Mouse (Mus musculus) intestine, postnatal 0 days (tissue): Measurements from ENCODE around the gene Rps6kl1. TPM values are rescaled to one million over a fixed set of nuclear protein-coding genes. Genes with fewer than 3 reads are reported as not detected.

ENCODE experiments used
- ATAC-seq: fragments of 200-750 bp; cut with Nextera tagmentation; 2 replicates; pipeline ENCODE4 v1.8.0; 2017; ENCODE audit warnings: mild to moderate bottlenecking, moderate TSS enrichment, moderate library complexity
- H3K27ac ChIP-seq: fragments of 300-500 bp; sonication (generic); 2 replicates; pipeline ENCODE4 v1.5.1; 2014; ENCODE audit warnings: mild to moderate bottlenecking, low read depth, low read length, moderate library complexity
- H3K27me3 ChIP-seq: fragments of 300-500 bp; sonication (generic); replicated peaks from 2 replicates; pipeline ENCODE4 v1.6.1; 2014; ENCODE audit warnings: low read length, mixed read lengths; ENCODE audit not compliant: control insufficient read depth, insufficient read depth
- H3K36me3 ChIP-seq: fragments of 300-500 bp; sonication (generic); 2 replicates; pipeline ENCODE4 v1.6.1; 2014; ENCODE audit warnings: mild to moderate bottlenecking, moderate library complexity; ENCODE audit not compliant: control insufficient read depth, insufficient read depth
- H3K4me1 ChIP-seq: fragments of 300-500 bp; sonication (generic); replicated peaks from 2 replicates; pipeline ENCODE4 v1.6.1; 2014; ENCODE audit warnings: antibody characterized with exemption, low read length, mixed read lengths; ENCODE audit not compliant: control insufficient read depth, insufficient read depth
- H3K4me2 ChIP-seq: fragments of 300-500 bp; sonication (generic); replicated peaks from 2 replicates; pipeline ENCODE4 v1.6.1; 2014; ENCODE audit warnings: low read depth, mild to moderate bottlenecking, moderate library complexity
- H3K4me3 ChIP-seq: fragments of 300-500 bp; sonication (generic); 2 replicates; pipeline ENCODE4 v1.5.1; 2014; ENCODE audit warnings: low read depth, low read length
- H3K9ac ChIP-seq: fragments of 300-500 bp; sonication (generic); 2 replicates; pipeline ENCODE4 v1.6.1; 2014; ENCODE audit warnings: mild to moderate bottlenecking, low read depth, low read length
- H3K9me3 ChIP-seq: fragments of 300-500 bp; sonication (generic); 2 replicates; pipeline ENCODE4 v1.6.1; 2016; ENCODE audit warnings: mixed run types; ENCODE audit not compliant: control insufficient read depth
- CTCF ChIP-seq: sonication (generic); IDR thresholded peaks from 2 replicates; pipeline ENCODE4 v1.5.1; 2016; ENCODE audit warnings: low read depth, mild to moderate bottlenecking, control low read depth, antibody characterized with exemption, moderate library complexity
- WGBS: fragments of 180-500 bp; shearing (Covaris S2); extraction: QIAGEN DNeasy Blood & Tissue Kit; methylation state at CpG from one replicate; pipeline ENCODE4 v1.1.7; 2014; 5-methylcytosine and 5-hydroxymethylcytosine counted together
- polyA plus RNA-seq: library from polyadenylated mRNA; unstranded; fragments of >200 nt; fragmentation: Nextera tagmentation; extraction: Ambion mirVana; gene quantifications from 2 replicates; pipeline ENCODE4 v1.2.1, GENCODE M21; 2015

Gene Rps6kl1
- polyA plus RNA-seq, 1 experiment from 2014 or later = 1.3 TPM

DNA sequence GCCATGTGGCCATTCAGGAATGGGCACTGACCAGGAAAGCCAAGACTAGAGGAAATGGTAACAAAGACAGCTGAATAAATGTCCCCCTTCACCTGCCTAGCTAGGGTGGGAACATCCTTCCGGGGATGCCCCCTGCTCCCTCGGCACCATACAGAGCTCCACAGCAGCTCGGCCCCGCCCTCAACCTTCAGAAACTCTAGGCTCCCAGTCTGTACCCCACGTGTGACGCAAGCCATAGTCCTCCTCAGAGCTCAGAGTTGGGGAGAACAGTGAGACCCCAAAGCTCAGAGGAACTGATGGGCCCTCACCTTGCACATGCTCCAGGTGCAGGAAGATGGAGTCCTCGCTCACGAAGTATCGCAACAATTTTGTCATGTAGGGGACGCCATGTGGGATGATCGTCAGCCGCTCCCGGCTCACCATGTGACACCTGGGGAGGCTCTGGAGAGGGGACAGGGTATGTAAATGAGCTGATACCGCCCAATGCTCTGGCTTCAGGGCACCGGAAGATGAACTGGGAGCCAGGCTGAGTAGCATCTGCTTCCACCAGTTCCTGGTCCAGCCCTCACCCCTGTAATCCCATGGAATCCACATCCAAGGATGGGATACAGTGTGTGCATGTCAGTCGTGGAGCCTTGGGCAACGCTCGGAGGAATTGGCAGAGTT, 10.9 kb downstream of the Rps6kl1 start:
- no peak overlapping the region for H3K4me3 ChIP-seq
- ATAC-seq = no peak
- H3K27me3 ChIP-seq = no peaks in the 10 kb centered on the region
- H3K27ac ChIP-seq = no peak overlapping the region
- no peaks in the 10 kb centered on the region for H3K36me3 ChIP-seq
- H3K9me3 ChIP-seq = no peaks in the 10 kb centered on the region
- no peak overlapping the region for H3K4me2 ChIP-seq
- no peak overlapping the region for H3K9ac ChIP-seq
- WGBS = 48% methylated on average over 18 of the region's 18 CpGs
- H3K4me1 ChIP-seq = no peaks in the 10 kb centered on the region
- no peak for TF ChIP-seq CTCF

DNA sequence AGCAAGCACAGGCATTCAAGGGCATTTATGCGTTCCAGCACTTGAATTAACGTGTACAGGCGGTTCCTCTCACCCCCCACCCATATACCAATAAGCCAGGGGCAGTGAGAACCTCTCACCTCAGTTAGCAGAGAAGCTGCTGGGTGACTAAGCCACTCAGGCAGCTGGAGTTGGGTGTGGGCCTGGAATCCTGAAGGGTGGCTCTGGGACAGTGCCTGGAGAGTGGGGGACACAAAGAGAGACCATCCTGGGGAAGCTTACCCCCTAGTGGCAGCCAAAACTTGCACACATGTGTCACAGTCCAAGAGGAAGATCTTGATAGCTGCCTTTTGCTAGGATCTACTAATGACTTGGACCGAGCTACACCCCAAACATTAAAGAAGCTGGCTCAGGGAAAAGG, 14.4 kb downstream of the Rps6kl1 start:
- Histone ChIP-seq H3K4me2 (no peak overlapping the region), H3K9ac (no peak overlapping the region), H3K4me3 (no peak overlapping the region), H3K27me3 (no peaks in the 10 kb centered on the region), H3K4me1 (no peaks in the 10 kb centered on the region), H3K36me3 (peaks cover 27% of the 10 kb centered on the region), H3K9me3 (no peaks in the 10 kb centered on the region), H3K27ac (no peak overlapping the region)
- TF ChIP-seq CTCF = peak; percentile 33; the same call in 1 of the 2 replicates
- ATAC-seq = no peak
- 73% methylated on average over 4 of the region's 4 CpGs for WGBS

DNA sequence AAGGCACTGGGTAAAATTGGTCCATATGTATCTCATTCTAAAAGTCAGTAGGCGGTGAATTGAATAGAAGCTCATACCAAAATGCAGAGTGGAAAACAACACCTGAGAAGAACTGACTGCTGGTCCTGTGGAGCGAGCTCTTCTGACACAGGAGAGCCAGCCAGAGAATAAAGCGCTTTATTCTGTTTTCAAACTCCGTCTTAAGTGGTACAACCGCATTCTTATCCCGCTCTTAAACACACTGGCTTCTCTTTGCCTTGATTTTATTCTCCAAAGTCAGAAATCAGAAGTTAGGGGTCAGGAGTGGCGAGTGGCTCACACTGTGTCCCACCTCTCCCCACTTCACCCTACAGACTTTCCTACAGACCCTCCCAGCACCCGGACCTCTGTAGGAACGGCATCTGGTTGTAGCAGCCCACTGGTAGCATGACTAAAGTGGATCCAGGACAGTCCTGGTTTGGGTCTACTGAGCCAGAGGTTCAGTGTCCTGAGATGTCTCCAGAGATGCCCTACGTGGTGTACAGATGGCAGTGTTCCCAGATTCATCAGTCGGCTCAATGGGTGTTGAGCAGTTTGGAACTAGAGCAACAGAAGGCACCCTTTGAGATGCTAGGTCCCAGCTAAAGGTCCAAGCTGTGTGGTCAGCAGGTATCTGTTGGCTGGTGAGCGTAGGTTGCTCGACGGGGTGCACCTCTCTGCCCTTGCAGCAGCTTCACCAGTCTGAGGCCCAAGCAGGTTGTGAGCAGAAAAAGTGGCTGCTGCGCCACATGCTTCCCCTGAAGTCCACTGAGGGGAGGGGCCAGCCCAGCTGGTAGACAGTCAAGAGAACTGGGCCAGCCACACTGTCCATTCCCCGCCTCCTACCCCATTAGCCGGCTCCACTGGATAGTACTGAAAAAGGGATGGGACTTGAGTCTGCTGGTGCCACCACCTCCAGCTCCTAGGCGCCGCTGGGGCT, 15.3 kb downstream of the Rps6kl1 start:
- H3K27ac ChIP-seq = no peak overlapping the region
- no peak for TF ChIP-seq CTCF
- ATAC-seq = no peak
- 73% methylated on average over 19 of the region's 19 CpGs for WGBS
- no peaks in the 10 kb centered on the region for H3K4me1 ChIP-seq
- no peak overlapping the region for H3K4me3 ChIP-seq
- no peaks in the 10 kb centered on the region for H3K9me3 ChIP-seq
- H3K9ac ChIP-seq = no peak overlapping the region
- peaks cover 35% of the 10 kb centered on the region for H3K36me3 ChIP-seq
- no peak overlapping the region for H3K4me2 ChIP-seq
- no peaks in the 10 kb centered on the region for H3K27me3 ChIP-seq

DNA sequence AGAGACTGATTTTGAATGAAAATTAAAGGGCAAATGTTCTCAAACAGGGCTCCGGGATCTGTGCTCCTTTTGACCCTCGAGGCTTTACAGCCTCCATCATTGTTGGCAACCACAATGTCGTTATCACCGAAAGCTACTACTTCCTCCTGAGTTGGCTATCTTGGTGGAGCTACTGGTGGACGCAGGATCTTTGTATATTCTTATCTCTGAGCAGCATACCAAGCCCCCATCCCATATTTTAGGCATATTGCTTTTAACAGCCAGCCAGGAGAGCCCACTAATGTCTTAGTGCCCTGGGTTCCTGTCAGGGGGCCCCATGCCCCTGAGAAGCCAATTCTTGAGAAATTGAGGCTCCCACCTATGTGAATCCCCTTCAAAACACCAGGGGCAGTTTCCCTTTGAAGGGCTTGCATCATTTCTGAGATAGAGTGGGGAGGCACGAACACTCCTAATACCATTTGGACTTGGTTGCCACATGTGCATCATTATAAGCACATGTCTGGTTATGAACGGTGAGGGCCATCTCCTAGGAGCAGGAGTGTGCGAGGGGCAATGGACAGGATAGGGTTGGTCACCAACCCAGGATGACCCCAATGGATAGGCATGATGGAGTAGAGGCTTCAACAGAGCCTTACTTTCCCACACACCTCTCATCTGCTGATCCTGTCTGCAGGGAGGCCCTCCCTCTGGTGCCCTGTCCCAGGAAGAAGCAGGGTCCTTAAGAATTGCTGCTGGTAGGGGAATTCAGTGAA, 16.8 kb downstream of the Rps6kl1 start:
- no peak for TF ChIP-seq CTCF
- H3K9ac ChIP-seq = no peak overlapping the region
- 84% methylated on average over 8 of the region's 8 CpGs for WGBS
- H3K4me3 ChIP-seq = no peak overlapping the region
- H3K27ac ChIP-seq = no peak overlapping the region
- peaks cover 51% of the 10 kb centered on the region for H3K36me3 ChIP-seq
- H3K9me3 ChIP-seq = no peaks in the 10 kb centered on the region
- no peak for ATAC-seq
- H3K4me1 ChIP-seq = no peaks in the 10 kb centered on the region
- no peaks in the 10 kb centered on the region for H3K27me3 ChIP-seq
- H3K4me2 ChIP-seq = no peak overlapping the region

DNA sequence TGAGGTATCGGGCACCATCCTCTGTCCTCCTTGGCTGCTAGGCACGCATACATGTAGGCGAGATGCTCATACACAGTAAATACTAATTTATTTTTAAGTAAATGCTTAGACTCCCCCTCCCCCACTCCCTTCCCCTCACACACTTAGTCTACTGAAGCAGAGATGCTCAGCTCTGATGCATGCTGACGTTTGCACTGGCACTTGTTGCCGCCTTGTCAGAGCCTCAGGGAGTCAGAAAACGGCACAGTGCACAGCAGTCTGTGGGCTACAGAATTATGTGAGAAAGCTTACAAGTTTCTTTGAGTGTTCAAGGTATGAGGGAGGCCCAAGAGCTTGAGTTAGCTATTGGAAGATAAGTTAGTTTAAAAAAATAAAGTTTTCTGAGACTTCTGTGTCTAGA, 19.7 kb downstream of the Rps6kl1 start:
- ATAC-seq = no peak
- Histone ChIP-seq H3K4me1 (0 out of 2 replicates have a peak, but pooled peaks cover 1% of the 10 kb centered on the region), H3K9ac (no peak overlapping the region), H3K4me2 (no peak overlapping the region), H3K9me3 (no peaks in the 10 kb centered on the region), H3K36me3 (peaks cover 61% of the 10 kb centered on the region), H3K4me3 (no peak overlapping the region), H3K27ac (no peak overlapping the region), H3K27me3 (no peaks in the 10 kb centered on the region)
- TF ChIP-seq CTCF = no peak
- 92% methylated on average over 6 of the region's 6 CpGs for WGBS

DNA sequence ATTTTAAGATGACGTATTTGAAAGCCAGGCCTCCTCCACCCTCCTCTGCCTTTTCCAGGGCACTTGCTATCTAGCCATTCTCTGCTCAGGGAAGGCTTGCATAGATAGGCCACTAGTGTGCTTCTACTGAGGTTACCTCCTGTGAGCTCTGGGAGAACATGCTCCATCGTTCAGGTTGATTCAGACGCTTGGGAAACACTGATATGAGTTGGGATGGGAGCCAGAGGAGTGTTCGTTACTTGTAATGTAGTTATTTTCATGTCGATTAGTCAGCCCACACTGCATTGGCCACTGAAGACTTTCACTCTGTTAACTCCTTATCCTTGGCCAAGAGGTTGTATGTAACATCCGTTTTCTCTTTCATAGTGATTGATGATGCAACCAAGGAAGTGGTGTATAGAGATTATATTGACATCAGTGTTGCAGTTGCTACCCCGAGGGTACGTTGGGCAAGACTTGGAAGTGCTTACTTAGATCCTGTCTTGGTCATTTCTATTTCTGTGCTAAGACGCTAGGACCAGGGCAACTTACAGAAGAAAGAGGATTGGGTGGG, 21.6 kb downstream of the Rps6kl1 start:
- no peak for ATAC-seq
- WGBS = 91% methylated on average over 9 of the region's 9 CpGs
- peaks cover 65% of the 10 kb centered on the region for H3K36me3 ChIP-seq

More for the DNA sequence above, 21.6 kb downstream of the Rps6kl1 start:
- Histone ChIP-seq H3K4me2 (no peak overlapping the region), H3K4me1 (0 out of 2 replicates have a peak, but pooled peaks cover 3% of the 10 kb centered on the region), H3K27ac (0 out of 2 replicates have a peak overlapping the region, but pooled peaks have one; percentile 15), H3K9me3 (no peaks in the 10 kb centered on the region), H3K27me3 (no peaks in the 10 kb centered on the region), H3K9ac (no peak overlapping the region), H3K4me3 (no peak overlapping the region)
- TF ChIP-seq CTCF = no peak
